Mouse (Mus musculus) activated CD4-positive, CD25-positive, alpha-beta regulatory T cell, adult 4 months (primary cell): ENCODE data around the gene 5031439G07Rik. TPM values are rescaled to one million over a fixed set of nuclear protein-coding genes. Genes with fewer than 3 reads are reported as not detected.

Experiments used
- ATAC-seq: one replicate; pipeline ENCODE4 v1.8.0; 2017
- polyA plus RNA-seq, 2 experiments: library from polyadenylated mRNA; unstranded; fragments of 100-300 nt; shearing (Covaris generic); gene quantifications; one replicate each; pipeline ENCODE4 v1.2.1; 2017

5031439G07Rik gene
- polyA plus RNA-seq, 2 experiments from 2014 or later = 1.2 TPM

GRCm38 (mm10) chr15:84994498-84994897, 6.1 kb upstream of the 5031439G07Rik start:
- ATAC-seq = no peak

GRCm38 (mm10) chr15:84989771-84990170, 1.4 kb upstream of the 5031439G07Rik start:
- ATAC-seq = no peak

DNA sequence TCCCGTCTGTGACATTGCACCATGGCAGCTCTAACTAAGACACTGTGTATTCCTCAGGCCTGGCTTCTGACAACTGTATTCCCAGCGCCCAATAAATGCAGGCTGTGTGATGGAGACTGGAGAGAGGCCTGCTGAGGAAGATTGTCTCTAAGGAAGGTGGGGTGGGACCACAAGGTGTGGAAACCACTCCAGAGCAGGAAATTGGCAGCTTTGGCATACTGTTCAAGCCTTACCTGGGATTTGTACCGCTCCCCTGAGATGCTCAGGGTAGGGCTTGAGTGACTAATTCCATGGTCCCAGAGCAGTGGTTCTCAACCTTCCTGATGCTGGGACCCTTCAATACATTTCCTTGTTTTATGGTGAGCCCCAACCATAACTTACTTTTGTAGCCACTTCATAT, 747 bp upstream of the 5031439G07Rik start:
- ATAC-seq = no peak

DNA sequence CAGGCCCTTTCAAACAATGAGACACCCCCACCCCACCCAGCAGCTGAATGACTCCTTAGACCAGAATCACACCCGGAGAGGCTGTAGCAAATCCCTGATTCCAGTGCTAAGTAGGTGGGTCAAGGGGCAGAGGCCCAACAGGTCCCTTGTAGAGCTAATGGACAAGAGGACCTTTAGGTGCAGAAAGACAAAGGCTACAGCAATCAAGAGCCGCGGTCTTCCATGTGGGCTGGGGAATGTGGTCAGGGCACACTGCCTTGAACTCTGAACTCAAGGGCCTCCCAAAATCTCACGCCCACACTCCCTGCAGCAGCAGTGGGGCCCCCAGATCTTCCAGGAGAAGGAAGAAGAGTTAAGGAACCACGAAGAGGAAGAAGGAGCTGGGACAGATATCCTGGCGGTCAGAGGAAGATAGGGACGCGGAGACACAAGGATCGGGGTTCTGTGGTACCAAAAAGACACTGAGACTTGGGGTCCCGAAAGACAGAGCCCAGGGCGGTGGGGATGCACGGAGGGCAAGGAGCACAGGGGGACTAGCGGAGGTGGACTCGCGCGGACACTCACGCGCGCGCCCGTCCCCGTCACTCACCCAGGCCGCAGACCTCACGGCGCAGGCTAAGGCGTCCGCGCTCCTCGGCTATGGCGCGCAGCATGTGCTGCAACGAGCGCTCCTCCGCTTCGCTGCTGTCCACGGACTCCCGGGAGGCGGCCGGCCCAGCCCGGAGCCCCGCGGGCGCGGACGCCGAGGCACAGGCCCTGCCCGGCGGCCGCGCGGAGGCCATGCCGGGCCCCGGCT, 1.1 kb downstream of the 5031439G07Rik start:
- peak; percentile 9 for ATAC-seq

- no peak for ATAC-seq
These were observed 2.0 kb downstream of the 5031439G07Rik start for GRCm38 (mm10) chr15:84986171-84987019.

- no peak for ATAC-seq
These were observed 2.7 kb downstream of the 5031439G07Rik start for GRCm38 (mm10) chr15:84985516-84986160.

DNA sequence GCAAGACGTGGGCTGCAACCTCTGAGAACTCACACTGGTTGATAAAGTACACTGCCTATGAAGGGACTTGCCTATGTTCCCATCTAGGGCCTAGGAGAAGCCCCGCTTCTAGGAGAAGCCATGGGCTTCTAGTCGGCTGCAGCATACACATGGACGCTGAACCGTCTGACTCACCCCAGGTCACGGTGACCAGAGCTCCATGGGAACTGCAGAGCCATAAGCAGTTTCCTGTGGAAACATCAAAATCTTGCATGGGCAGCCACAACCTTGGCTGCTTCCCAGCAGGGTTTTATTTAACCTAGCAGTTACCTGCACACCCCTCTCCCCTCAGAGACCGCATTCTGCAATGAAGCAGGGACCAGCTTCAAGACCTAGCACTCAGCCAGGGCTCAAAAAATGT, 4.6 kb downstream of the 5031439G07Rik start:
- ATAC-seq = no peak

DNA sequence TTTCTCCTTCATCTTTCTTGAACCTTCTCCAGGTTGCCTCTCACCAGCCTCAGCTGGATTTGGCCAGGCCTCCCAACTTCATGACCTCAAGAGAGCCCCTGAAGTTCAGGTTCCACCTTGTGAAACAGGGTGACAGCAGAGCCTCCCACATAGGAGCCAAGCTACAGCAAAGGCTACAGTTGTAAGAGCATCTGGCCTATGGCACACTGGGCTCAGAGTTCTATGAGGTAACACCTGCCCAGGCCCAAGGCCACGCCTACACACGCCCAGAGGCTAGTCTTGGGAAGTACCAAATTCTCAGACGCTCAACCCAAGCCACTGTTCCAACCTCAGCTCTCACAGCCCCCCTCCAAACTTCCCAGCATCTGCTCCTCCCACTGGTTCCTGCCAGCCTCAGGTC, 5.5 kb downstream of the 5031439G07Rik start:
- ATAC-seq = no peak

DNA sequence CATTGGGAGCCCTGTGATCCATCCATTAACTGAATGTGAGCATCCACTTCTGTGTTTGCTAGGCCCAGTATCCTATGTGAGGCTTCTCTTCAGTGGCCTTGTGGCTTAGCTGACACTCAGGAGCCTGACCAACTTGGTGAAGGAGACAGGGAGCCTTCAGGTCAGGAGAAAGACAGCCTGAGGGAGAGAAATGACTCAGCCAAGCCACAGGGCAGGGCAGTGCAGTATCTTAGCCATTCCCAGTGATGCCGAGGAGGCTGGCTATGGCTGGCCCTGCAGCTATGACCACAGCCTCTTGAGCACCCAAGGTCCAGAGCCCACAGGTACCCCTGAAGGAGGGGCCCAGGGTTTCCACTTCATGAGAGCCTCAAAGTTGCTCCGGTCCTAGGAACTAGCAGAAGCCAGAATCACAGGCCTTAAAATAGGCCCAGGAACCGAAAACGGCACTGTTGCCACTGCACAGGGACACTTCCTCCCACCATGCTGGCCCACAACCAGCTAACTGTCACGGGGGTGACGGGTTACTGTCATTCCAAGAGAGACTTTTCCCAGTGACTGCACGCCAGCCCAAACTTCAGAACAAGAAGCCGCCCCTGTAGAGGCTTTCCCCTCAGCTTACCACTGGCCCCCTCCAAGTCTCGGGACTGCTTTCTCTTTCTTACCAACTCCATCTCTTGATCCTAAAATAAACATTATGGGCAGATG, 6.6 kb downstream of the 5031439G07Rik start:
- ATAC-seq = no peak

GRCm38 (mm10) chr15:84975729-84976128, 12.6 kb downstream of the 5031439G07Rik start:
- no peak for ATAC-seq

GRCm38 (mm10) chr15:84973544-84973871, 14.8 kb downstream of the 5031439G07Rik start:
- ATAC-seq = no peak

- no peak for ATAC-seq
These were observed 15.3 kb downstream of the 5031439G07Rik start for GRCm38 (mm10) chr15:84972860-84973543.

DNA sequence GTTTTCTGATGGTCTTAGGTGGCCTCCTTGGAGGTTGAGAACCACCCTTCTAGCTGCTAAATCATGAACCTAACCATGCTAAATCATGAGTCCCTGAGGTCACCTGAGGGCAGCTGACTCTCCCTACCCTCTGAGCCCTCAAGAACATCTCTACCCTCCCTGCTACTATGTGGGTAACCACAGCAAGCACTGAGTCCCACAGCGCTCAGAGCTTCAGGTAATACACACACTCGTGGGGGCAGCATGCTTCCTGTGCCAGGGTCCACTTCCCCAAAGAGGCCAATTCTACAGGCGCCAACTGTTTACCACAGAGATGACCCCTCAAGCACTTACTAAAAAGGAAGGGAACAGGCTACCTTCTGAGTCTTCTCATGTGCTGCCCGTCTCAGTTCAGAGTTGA, 19.8 kb downstream of the 5031439G07Rik start:
- ATAC-seq = no peak

GRCm38 (mm10) chr15:84965575-84966360, 22.6 kb downstream of the 5031439G07Rik start:
- no peak for ATAC-seq

- no peak for ATAC-seq
These were observed 23.6 kb downstream of the 5031439G07Rik start for GRCm38 (mm10) chr15:84964771-84965170.

- ATAC-seq = no peak
These were observed 25.8 kb downstream of the 5031439G07Rik start for GRCm38 (mm10) chr15:84962518-84962917.

GRCm38 (mm10) chr15:84960692-84961091, 27.7 kb downstream of the 5031439G07Rik start:
- no peak for ATAC-seq

GRCm38 (mm10) chr15:84959891-84960290, 28.5 kb downstream of the 5031439G07Rik start:
- ATAC-seq = no peak

GRCm38 (mm10) chr15:84958331-84958730, 30.0 kb downstream of the 5031439G07Rik start:
- no peak for ATAC-seq

GRCm38 (mm10) chr15:84957851-84958250, 30.5 kb downstream of the 5031439G07Rik start:
- no peak for ATAC-seq

DNA sequence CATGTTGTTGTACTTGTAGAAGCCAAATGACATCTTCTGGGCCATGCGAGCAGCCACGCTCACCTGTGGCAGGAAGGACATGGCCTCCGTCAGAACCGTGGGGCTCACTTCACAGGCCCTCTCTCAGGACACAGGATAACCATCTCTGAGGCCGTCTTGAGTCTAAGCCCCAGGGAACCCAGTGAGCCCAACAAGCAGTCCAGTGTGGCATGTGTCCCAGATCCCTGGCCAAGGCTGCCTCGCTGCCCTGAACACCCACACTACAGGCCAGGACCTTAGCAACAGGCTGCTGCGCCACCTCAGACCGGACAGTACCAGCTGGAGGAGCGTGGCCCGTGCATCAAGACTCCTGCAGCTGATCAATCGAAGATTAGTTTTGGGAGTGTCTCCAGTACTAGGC, 35.1 kb downstream of the 5031439G07Rik start:
- no peak for ATAC-seq
